Mouse (Mus musculus) olfactory bulb, adult 2 months (tissue): ENCODE data around the gene Ccdc38.

Source experiments
- CTCF ChIP-seq: fragments of 200-500 bp; IDR thresholded peaks from 2 replicates; pipeline ENCODE4 v1.5.1; 2012; ENCODE audit warnings: low read depth, mild to moderate bottlenecking, low read length, moderate library complexity; ENCODE audit not compliant: insufficient read depth
- POLR2A ChIP-seq: fragments of 200-500 bp; IDR thresholded peaks from 2 replicates; pipeline ENCODE4 v1.6.1; 2012; ENCODE audit warnings: mild to moderate bottlenecking, low read depth, low read length, moderate library complexity; ENCODE audit not compliant: insufficient read depth

- TF ChIP-seq POLR2A, result no peak
- TF ChIP-seq CTCF, result no peak
Measured at GRCm38 (mm10) chr10:93520994-93521393, 19.4 kb upstream of the Ccdc38 start.
